Mouse (Mus musculus) E14TG2a.4 (cell line): ENCODE results near the gene Myo1g.

Experiments
- CTCF ChIP-seq: conservative IDR thresholded peaks from 2 replicates; pipeline ENCODE4 v1.5.1; 2014; ENCODE audit warnings: low read length
- POU5F1 ChIP-seq: IDR thresholded peaks from 2 replicates; pipeline ENCODE4 v1.6.1; 2014; ENCODE audit warnings: low read length, borderline replicate concordance

DNA sequence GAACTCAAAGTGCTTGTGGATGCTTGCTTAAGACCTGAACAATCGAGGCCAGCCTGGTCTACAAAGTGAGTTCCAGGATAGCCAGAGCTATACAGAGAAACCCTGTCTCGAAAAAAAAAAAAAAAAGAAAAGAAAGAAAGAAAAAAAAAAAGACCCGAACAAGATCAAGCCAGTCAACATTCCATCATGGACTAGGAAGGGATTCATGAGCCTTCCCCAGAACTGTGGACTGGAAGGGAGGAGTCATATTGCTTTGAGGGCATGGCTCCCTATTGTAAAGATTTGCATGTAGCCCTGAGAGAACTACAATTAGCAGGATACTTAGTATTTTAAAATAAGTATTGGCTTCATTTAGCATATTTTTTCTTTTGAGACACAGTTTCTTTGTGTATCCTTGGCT is 23.9 kb upstream of the Myo1g start:
- no peak for TF ChIP-seq CTCF
- no peak for TF ChIP-seq POU5F1
